Mouse (Mus musculus) lung, embryonic 14.5 days (tissue): ENCODE measurements around the gene Tfrc. TPM values are rescaled to one million over a fixed set of nuclear protein-coding genes. Genes with fewer than 3 reads are reported as not detected.
"Not testable (repeated sequence)": the region's sequence is repeated elsewhere in the genome, so short reads cannot be mapped to it uniquely, and the experiment has no call there.

Source experiments
- ATAC-seq: fragments of 200-750 bp; cut with Nextera tagmentation; 2 replicates; pipeline ENCODE4 v1.8.0; 2017; ENCODE audit warnings: mild to moderate bottlenecking, moderate TSS enrichment, moderate library complexity; ENCODE audit not compliant: insufficient read depth
- DNase-seq: peaks from one replicate; pipeline ENCODE4 v3.0.0-alpha.2; 2015
- H3K27ac ChIP-seq: fragments of 300-500 bp; sonication (generic); 2 replicates; pipeline ENCODE4 v1.5.1; 2014; ENCODE audit warnings: low read depth, mild to moderate bottlenecking, moderate library complexity
- H3K27me3 ChIP-seq: fragments of 300-500 bp; sonication (generic); 2 replicates; pipeline ENCODE4 v1.6.1; 2014; ENCODE audit warnings: low read length, control low read depth; ENCODE audit not compliant: insufficient read depth
- H3K36me3 ChIP-seq: fragments of 300-500 bp; sonication (generic); 2 replicates; pipeline ENCODE4 v1.6.1; 2014; ENCODE audit warnings: control low read depth; ENCODE audit not compliant: insufficient read depth
- H3K4me1 ChIP-seq: fragments of 300-500 bp; sonication (generic); 2 replicates; pipeline ENCODE4 v1.6.1; 2014; ENCODE audit warnings: antibody characterized with exemption, control low read depth; ENCODE audit not compliant: insufficient read depth
- H3K4me2 ChIP-seq: fragments of 300-500 bp; sonication (generic); 2 replicates; pipeline ENCODE4 v1.6.1; 2014; ENCODE audit warnings: mild to moderate bottlenecking
- H3K4me3 ChIP-seq: fragments of 300-500 bp; sonication (generic); 2 replicates; pipeline ENCODE4 v1.5.1; 2014; ENCODE audit warnings: low read depth, low read length
- H3K9ac ChIP-seq: fragments of 300-500 bp; sonication (generic); 2 replicates; pipeline ENCODE4 v1.6.1; 2014
- H3K9me3 ChIP-seq: fragments of 300-500 bp; sonication (generic); 2 replicates; pipeline ENCODE4 v1.6.1; 2016; ENCODE audit warnings: low read depth, low read length, control low read depth
- CTCF ChIP-seq: IDR thresholded peaks from 2 replicates; pipeline ENCODE4 v1.5.1; 2016; ENCODE audit warnings: antibody characterized with exemption, low read depth
- WGBS: fragments of 180-500 bp; shearing (Covaris S2); extraction: QIAGEN DNeasy Blood & Tissue Kit; methylation state at CpG from one replicate; pipeline ENCODE4 v1.1.7; 2014; 5-methylcytosine and 5-hydroxymethylcytosine counted together
- polyA plus RNA-seq: library from polyadenylated mRNA; unstranded; fragments of >200 nt; fragmentation: Nextera tagmentation; extraction: Ambion mirVana; gene quantifications from 2 replicates; pipeline ENCODE4 v1.2.1, GENCODE M21; 2014

The Tfrc gene
- polyA plus RNA-seq, 1 experiment from 2014 or later = 71.2 TPM

DNA sequence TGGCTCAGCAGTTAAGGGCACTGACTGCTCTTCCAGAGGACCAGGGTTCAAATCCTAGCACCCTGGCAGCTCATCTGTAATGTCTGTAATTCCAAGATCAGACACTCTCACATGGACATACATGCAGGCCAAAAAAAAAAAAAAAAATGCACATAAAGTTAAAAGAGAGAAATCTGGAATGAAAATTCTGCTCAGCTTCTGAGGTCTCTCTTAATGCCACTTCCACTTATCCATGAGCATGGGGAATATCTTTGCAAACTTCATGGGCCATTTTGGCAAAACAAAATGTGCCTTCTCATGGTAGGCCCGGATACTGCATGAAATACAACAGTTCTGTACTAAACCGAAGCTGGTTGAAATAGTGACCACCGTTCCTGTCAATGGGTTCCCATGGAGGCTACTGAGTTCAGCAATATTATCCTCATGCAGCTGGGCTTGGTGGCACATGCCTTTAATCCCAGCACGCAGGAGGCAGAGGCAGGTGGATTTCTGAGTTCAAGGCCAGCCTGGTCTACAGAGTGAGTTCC, 24.8 kb downstream of the Tfrc start:
- Histone ChIP-seq H3K4me3 (no peak overlapping the region), H3K27ac (no peak overlapping the region), H3K27me3 (no peaks in the 10 kb centered on the region), H3K4me2 (no peak overlapping the region), H3K9ac (no peak overlapping the region), H3K9me3 (no peaks in the 10 kb centered on the region), H3K36me3 (peaks cover 35% of the 10 kb centered on the region), H3K4me1 (no peaks in the 10 kb centered on the region)
- ATAC-seq = no peak
- TF ChIP-seq CTCF = no peak
- WGBS = 84% methylated on average over 4 of the region's 4 CpGs
- no peak for DNase-seq

DNA sequence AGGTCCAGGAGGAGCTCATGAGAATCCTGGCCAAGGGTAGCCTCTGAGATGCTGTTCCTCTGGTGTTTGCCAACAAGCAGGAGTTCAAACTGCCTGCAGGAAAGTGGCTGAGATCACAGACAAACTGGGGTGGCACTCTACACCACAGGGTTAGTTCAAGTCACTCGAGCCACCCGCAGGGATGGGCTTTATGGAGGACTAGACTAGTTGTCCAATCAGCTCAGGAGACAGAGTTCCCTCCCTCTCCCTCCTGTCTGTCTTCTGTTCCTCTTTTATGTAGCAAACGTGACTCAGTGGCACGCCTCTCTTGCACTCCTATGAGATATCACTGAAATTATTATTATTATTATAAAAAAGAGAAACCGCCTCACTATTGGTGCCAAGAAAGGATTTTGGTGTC, 25.5 kb downstream of the Tfrc start:
- no peaks in the 10 kb centered on the region for H3K4me1 ChIP-seq
- no peak overlapping the region for H3K4me2 ChIP-seq
- ATAC-seq (no peak), DNase-seq (no peak)
- no peaks in the 10 kb centered on the region for H3K9me3 ChIP-seq
- H3K27me3 ChIP-seq = no peaks in the 10 kb centered on the region
- WGBS = 77% methylated on average over 5 of the region's 5 CpGs
- H3K27ac ChIP-seq = no peak overlapping the region
- no peak overlapping the region for H3K4me3 ChIP-seq
- H3K9ac ChIP-seq = no peak overlapping the region
- no peak for TF ChIP-seq CTCF
- H3K36me3 ChIP-seq = peaks cover 29% of the 10 kb centered on the region

DNA sequence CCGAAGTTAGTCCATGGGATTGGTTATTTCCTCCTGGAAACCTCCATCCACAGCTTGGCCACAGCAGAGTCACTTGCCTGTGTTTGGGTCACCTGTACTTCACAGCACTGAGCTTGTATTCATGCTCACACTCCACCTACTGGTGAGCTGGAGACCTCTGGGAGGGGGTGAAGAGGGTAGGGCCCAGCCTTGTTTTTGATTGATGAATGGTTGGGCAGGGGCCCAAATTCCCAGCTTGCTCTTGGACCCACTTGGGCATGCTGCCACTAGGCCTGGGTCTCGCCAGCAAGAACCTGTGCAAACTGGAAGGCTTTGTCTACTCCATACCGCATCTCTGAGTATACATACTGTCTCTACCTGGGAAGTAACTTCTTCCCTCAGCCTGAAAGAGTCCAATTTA, 26.6 kb downstream of the Tfrc start:
- Histone ChIP-seq H3K36me3 (peaks cover 18% of the 10 kb centered on the region), H3K4me1 (no peaks in the 10 kb centered on the region), H3K4me2 (no peak overlapping the region), H3K27me3 (no peaks in the 10 kb centered on the region), H3K9me3 (no peaks in the 10 kb centered on the region), H3K9ac (no peak overlapping the region), H3K27ac (no peak overlapping the region), H3K4me3 (no peak overlapping the region)
- WGBS = 55% methylated on average over 3 of the region's 3 CpGs
- ATAC-seq (peak; percentile 68), DNase-seq (peak; percentile 64)
- TF ChIP-seq CTCF = peak; percentile 54

DNA sequence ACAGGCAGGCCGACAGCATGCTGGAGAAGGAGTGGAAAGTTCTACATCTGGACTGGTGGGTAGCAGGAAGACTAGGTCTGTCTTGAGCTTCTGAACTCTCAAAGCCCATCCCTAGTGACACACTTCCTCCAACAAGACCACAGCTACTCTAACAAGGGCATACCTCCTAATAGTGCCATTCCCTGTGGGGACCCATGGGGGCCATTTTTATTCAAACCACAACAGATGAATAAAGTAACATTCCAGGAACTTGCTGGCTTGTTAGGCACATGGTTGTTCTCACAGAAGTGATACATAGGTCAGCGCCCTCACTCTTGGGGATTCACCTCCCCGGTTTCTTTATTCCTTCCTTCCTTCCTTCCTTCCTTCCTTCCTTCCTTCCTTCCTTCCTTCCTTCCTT, 27.6 kb downstream of the Tfrc start:
- no peaks in the 10 kb centered on the region for H3K9me3 ChIP-seq
- no peak overlapping the region for H3K4me3 ChIP-seq
- H3K27me3 ChIP-seq = no peaks in the 10 kb centered on the region
- H3K36me3 ChIP-seq = peaks cover 12% of the 10 kb centered on the region; the same call in 1 of the 2 replicates
- H3K27ac ChIP-seq = no peak overlapping the region
- ATAC-seq (no peak), DNase-seq (no peak)
- TF ChIP-seq CTCF = no peak
- 86% methylated on average over 3 of the region's 3 CpGs for WGBS
- no peak overlapping the region for H3K4me2 ChIP-seq
- no peak overlapping the region for H3K9ac ChIP-seq
- no peaks in the 10 kb centered on the region for H3K4me1 ChIP-seq

DNA sequence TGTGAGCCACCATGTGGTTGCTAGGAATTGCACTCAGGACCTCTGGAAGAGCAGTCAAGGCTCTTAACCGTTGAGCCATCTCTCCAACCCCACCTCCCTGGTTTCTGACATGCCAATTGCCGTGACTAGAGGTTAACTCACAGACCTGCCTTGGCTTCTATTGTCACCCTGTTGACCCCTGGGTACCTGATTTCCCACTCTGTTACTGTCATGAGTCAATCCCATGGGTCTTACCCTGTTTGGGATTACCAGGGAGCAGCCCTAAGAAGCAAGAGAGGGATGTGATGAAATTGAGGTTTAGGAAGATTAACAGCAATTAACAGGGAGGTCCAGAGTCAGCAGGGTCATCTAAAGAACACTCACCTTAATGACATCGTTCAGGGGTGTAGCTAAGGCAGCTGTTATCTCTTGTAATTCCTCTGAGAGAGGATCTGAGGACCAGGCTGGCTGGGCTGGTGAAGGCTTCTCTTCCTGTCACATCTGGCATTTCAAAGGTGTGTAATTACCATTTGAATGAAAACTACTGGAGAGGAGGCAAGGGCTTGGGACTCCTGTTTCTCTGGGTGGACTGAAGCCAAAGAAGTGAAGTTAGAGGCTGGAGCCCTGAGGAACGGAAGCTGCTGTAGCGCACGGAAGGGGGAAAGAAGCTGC, 28.3 kb downstream of the Tfrc start:
- no peaks in the 10 kb centered on the region for H3K27me3 ChIP-seq
- no peak for TF ChIP-seq CTCF
- H3K27ac ChIP-seq = no peak overlapping the region
- H3K4me1 ChIP-seq = no peaks in the 10 kb centered on the region
- H3K9ac ChIP-seq = no peak overlapping the region
- no peaks in the 10 kb centered on the region for H3K9me3 ChIP-seq
- ATAC-seq = no peak
- H3K36me3 ChIP-seq = peaks cover 10% of the 10 kb centered on the region; the same call in 1 of the 2 replicates
- 25% methylated on average over 6 of the region's 6 CpGs for WGBS
- H3K4me2 ChIP-seq = no peak overlapping the region
- no peak overlapping the region for H3K4me3 ChIP-seq
- no peak for DNase-seq

DNA sequence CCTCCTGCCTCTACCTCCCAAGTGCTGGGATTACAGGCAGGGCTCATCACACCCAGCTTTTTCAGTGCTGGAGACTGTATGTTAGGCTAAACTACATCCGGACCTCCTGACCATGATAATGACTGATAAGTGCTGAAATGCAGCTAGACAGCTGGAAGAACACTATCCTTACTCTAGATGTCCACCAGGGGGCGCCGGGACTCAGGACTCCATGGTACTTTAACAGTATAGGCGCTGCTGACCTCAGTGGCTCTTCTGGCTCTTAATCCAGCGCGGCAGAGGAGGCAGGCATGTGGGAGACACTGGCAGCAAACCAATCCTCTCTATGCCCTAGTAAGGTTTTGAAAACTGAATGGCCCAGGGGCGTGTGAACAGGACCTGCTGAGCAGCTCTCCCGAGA, 29.8 kb downstream of the Tfrc start:
- TF ChIP-seq CTCF = peak; percentile 93
- H3K9ac ChIP-seq = no peak overlapping the region
- no peak overlapping the region for H3K27ac ChIP-seq
- ATAC-seq (peak; percentile 65; the same call in 1 of the 2 replicates), DNase-seq (peak; percentile 94)
- H3K9me3 ChIP-seq = no peaks in the 10 kb centered on the region
- H3K4me2 ChIP-seq = 0 out of 2 replicates have a peak overlapping the region, but pooled peaks have one; percentile 13
- H3K36me3 ChIP-seq = no peaks in the 10 kb centered on the region
- H3K4me3 ChIP-seq = no peak overlapping the region
- no peaks in the 10 kb centered on the region for H3K4me1 ChIP-seq
- H3K27me3 ChIP-seq = no peaks in the 10 kb centered on the region
- 8% methylated on average over 8 of the region's 8 CpGs for WGBS

DNA sequence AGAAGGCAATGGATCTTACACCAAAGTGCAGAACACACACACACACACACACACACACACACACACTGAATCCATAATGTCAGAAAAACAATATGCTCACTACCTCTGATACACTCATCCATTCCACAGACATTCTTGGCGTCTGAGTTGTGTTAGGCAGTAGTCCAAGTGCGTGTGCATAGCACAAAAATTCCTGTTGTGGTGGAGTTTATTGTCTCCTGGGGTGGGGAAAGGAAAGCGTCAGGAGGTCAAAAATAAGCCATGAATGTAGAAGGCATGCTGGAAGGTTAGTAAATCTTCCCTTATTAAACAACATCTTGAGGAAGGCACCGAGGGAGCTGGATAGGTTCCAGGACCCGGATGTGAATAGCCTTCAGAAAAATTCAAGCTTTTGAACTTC, 31.4 kb downstream of the Tfrc start:
- no peak for TF ChIP-seq CTCF
- Histone ChIP-seq H3K9ac (no peak overlapping the region), H3K36me3 (no peaks in the 10 kb centered on the region), H3K4me3 (no peak overlapping the region), H3K27me3 (no peaks in the 10 kb centered on the region), H3K4me2 (no peak overlapping the region), H3K27ac (peak overlapping the region; percentile 24; the same call in 1 of the 2 replicates), H3K4me1 (peaks cover 2% of the 10 kb centered on the region), H3K9me3 (no peaks in the 10 kb centered on the region)
- DNase-seq = peak; percentile 38
- ATAC-seq = no peak
- WGBS = 39% methylated on average over 5 of the region's 5 CpGs

DNA sequence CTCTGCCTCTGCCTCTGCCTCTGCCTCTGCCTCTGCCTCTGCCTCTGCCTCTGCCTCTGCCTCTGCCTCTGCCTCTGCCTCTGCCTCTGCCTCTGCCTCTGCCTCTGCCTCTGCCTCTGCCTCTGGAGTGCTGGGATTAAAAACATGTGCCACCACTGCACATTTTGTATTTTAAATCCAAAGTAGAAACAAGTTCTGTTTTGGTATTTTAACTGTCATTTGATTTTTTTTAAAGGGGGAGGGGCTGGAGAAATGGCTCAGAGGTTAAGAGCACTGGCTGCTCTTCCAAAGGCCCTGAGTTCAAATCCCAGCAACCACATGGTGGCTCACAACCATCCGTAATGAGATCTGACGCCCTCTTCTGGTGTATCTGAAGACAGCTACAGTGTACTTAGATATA, 32.0 kb downstream of the Tfrc start:
- not testable (repeated sequence) for H3K4me3 ChIP-seq, H3K36me3 ChIP-seq, H3K9ac ChIP-seq, H3K27me3 ChIP-seq, H3K4me1 ChIP-seq, DNase-seq, H3K4me2 ChIP-seq, H3K9me3 ChIP-seq, H3K27ac ChIP-seq, ATAC-seq
- 58% methylated on average over 2 of the region's 2 CpGs for WGBS
